Comparison of ENCODE assay signal across 8 mouse cellular contexts in genomic region chr14:26639251-26639650, GRCm38 (mm10). TPM values are rescaled to one million over a fixed set of nuclear protein-coding genes. Genes with fewer than 3 reads are reported as not detected.
A peak's percentile ranks its signal among the peaks of the same experiment; 100 is the strongest.
DNase-seq lines count a peak whose midpoint lies in the region; ATAC-seq and TF ChIP-seq lines count a peak whose summit lies in the region.

No protein-coding gene starts in this region.

- ATAC-seq in embryonic facial prominence, embryonic 14.5 days (ENCODE audit: low read depth): no peak
- 0 out of 2 replicates have a peak, but pooled peaks have one; percentile 13 for ATAC-seq in intestine, embryonic 16.5 days

- H3K9me3 ChIP-seq in embryonic facial prominence, embryonic 14.5 days (ENCODE audit: control insufficient read depth, low read length): no peaks in the 10 kb centered on the region
- no peaks in the 10 kb centered on the region for H3K9me3 ChIP-seq in intestine, embryonic 16.5 days (ENCODE audit: control insufficient read depth, low read length)

- DNase-seq in cerebellum, adult 2 months: no peak
- DNase-seq in cerebellum, postnatal 36 days: no peak
- peak; percentile 24 for DNase-seq in 416B (ENCODE audit: low read depth)
- peak; percentile 9 for DNase-seq in embryonic facial prominence, embryonic 14.5 days (ENCODE audit: low spot score)
- peak; percentile 51 for DNase-seq in naive thymus-derived CD4-positive, alpha-beta T cell, adult 2 months (ENCODE audit: low read depth)
- DNase-seq in ovary, adult 18-20 months (ENCODE audit: low spot score): no peak
- no peak for DNase-seq in adrenal gland, adult 18-20 months (ENCODE audit: low spot score in 2 of 2)

- 0 out of 2 replicates have a peak overlapping the region, but pooled peaks have one; percentile 17 for H3K27ac ChIP-seq in cerebellum, adult 2 months (ENCODE audit: insufficient read depth, low read length)
- H3K27ac ChIP-seq in embryonic facial prominence, embryonic 14.5 days (replicated peaks; ENCODE audit: low read depth, low read length): peak overlapping the region; percentile 99
- H3K27ac ChIP-seq in intestine, embryonic 16.5 days (ENCODE audit: low read length): peak overlapping the region; percentile 57; the same call in 1 of the 2 replicates

- H3K4me2 ChIP-seq in embryonic facial prominence, embryonic 14.5 days (ENCODE audit: low read depth, low read length): peak overlapping the region; percentile 88
- H3K4me2 ChIP-seq in intestine, embryonic 16.5 days (ENCODE audit: low read depth, low read length): peak overlapping the region; percentile 59

- WGBS in cerebellum, adult 2 months: 1% methylated on average over 11 of the region's 11 CpGs
- WGBS in embryonic facial prominence, embryonic 14.5 days: 6% methylated on average over 11 of the region's 11 CpGs
- 3% methylated on average over 11 of the region's 11 CpGs for WGBS in intestine, embryonic 16.5 days

- no peaks in the 10 kb centered on the region for H3K4me1 ChIP-seq in cerebellum, adult 2 months (ENCODE audit: control insufficient read depth, insufficient read depth, low read length)
- H3K4me1 ChIP-seq in embryonic facial prominence, embryonic 14.5 days (ENCODE audit: control insufficient read depth, insufficient read depth, low read length): 0 out of 2 replicates have a peak, but pooled peaks cover 19% of the 10 kb centered on the region
- peaks cover 2% of the 10 kb centered on the region; the same call in 1 of the 2 replicates for H3K4me1 ChIP-seq in intestine, embryonic 16.5 days (ENCODE audit: control insufficient read depth, insufficient read depth, low read length)

- H3K9ac ChIP-seq in embryonic facial prominence, embryonic 14.5 days (ENCODE audit: low read depth, low read length): peak overlapping the region; percentile 99
- H3K9ac ChIP-seq in intestine, embryonic 16.5 days (ENCODE audit: low read depth, low read length): peak overlapping the region; percentile 97

- TF ChIP-seq CTCF in cerebellum, adult 2 months (IDR thresholded peaks at IDR 0.05; ENCODE audit: borderline replicate concordance, insufficient read depth, low read depth, low read length): no peak

- H3K4me3 ChIP-seq in cerebellum, adult 2 months (replicated peaks; ENCODE audit: insufficient read depth, low read depth, low read length): peak overlapping the region; percentile 68
- peak overlapping the region; percentile 85 for H3K4me3 ChIP-seq in embryonic facial prominence, embryonic 14.5 days (ENCODE audit: low read depth, low read length)
- peak overlapping the region; percentile 85 for H3K4me3 ChIP-seq in intestine, embryonic 16.5 days (ENCODE audit: low read length)

- no peaks in the 10 kb centered on the region for H3K27me3 ChIP-seq in cerebellum, adult 2 months (ENCODE audit: control insufficient read depth, insufficient read depth, low read length)
- H3K27me3 ChIP-seq in embryonic facial prominence, embryonic 14.5 days (replicated peaks; ENCODE audit: control insufficient read depth, insufficient read depth, low read length): no peaks in the 10 kb centered on the region
- H3K27me3 ChIP-seq in intestine, embryonic 16.5 days (replicated peaks; ENCODE audit: control insufficient read depth, insufficient read depth, low read length): no peaks in the 10 kb centered on the region

- H3K36me3 ChIP-seq in embryonic facial prominence, embryonic 14.5 days (ENCODE audit: control insufficient read depth, insufficient read depth, low read length): 0 out of 2 replicates have a peak, but pooled peaks cover 6% of the 10 kb centered on the region
- no peaks in the 10 kb centered on the region for H3K36me3 ChIP-seq in intestine, embryonic 16.5 days (ENCODE audit: control insufficient read depth, insufficient read depth, low read length)

- TF ChIP-seq POLR2A in cerebellum, adult 2 months (IDR thresholded peaks at IDR 0.05; ENCODE audit: borderline replicate concordance, insufficient read depth, low read length): no peak

RNA-seq across cellular contexts. Expression of gene Arf4, which starts 1.4 kb away (rescaled TPM):
- polyA plus RNA-seq in cerebellum, adult 2 months (2012; rRNA removed): 86.2 and 86.9 TPM in 2 replicates
- 692 and 697 TPM in 2 replicates for polyA plus RNA-seq in embryonic facial prominence, embryonic 14.5 days (2014; fragmentation: Nextera tagmentation; extraction: Ambion mirVana)
- 615 and 619 TPM in 2 replicates for polyA plus RNA-seq in intestine, embryonic 16.5 days (2015; fragmentation: Nextera tagmentation; extraction: Ambion mirVana)
- total RNA-seq in adrenal gland, adult 18-20 months (2021): 100 to 1,000 TPM; 200 to 211 TPM

RNA-seq across cellular contexts. Expression of gene Pde12, which starts 30.4 kb away (rescaled TPM):
- polyA plus RNA-seq in cerebellum, adult 2 months (2012; rRNA removed): 5.3 and 5.4 TPM in 2 replicates
- polyA plus RNA-seq in embryonic facial prominence, embryonic 14.5 days (2014; fragmentation: Nextera tagmentation; extraction: Ambion mirVana): 9.6 and 10.1 TPM in 2 replicates
- 8.9 and 9.8 TPM in 2 replicates for polyA plus RNA-seq in intestine, embryonic 16.5 days (2015; fragmentation: Nextera tagmentation; extraction: Ambion mirVana)
- total RNA-seq in adrenal gland, adult 18-20 months (2021): 10 to 100 TPM; 11.9 TPM

RNA-seq across cellular contexts. Expression of gene Dnah12, which starts 53.8 kb away (rescaled TPM):
- 0.08 and 0.16 TPM in 2 replicates for polyA plus RNA-seq in cerebellum, adult 2 months (2012; rRNA removed)
- 0.22 and 0.61 TPM in 2 replicates for polyA plus RNA-seq in embryonic facial prominence, embryonic 14.5 days (2014; fragmentation: Nextera tagmentation; extraction: Ambion mirVana)
- polyA plus RNA-seq in intestine, embryonic 16.5 days (2015; fragmentation: Nextera tagmentation; extraction: Ambion mirVana): 0.06 and 0.07 TPM in 2 replicates
- under 1 TPM; 0.03 to 0.17 TPM for total RNA-seq in adrenal gland, adult 18-20 months (2021)

Comparison
In these comparisons a context has a peak if more than half of its experiments do, and no peak if none do; other contexts are left out.
1. DNase-seq: peak in 416B (single experiment), embryonic facial prominence, embryonic 14.5 days (single experiment) and naive thymus-derived CD4-positive, alpha-beta T cell, adult 2 months (single experiment); none in cerebellum, adult 2 months (0 of 2), cerebellum, postnatal 36 days (0 of 2), ovary, adult 18-20 months (single experiment) and adrenal gland, adult 18-20 months (0 of 2).
2. H3K27ac ChIP-seq: peak in every context shown above with its lines; median percentile 99 in embryonic facial prominence, embryonic 14.5 days; 57 in intestine, embryonic 16.5 days; 17 in cerebellum, adult 2 months.
3. Peak in every context shown above with its lines, with median percentiles within 50 percentile points of each other: H3K4me3 ChIP-seq.